Mouse (Mus musculus): ENCODE data around the gene Olfr1364. TPM values are rescaled to one million over a fixed set of nuclear protein-coding genes. Genes with fewer than 3 reads are reported as not detected.

Olfr1364 gene
- not detected in 2 replicates for polyA plus RNA-seq (2016; fragmentation: Nextera tagmentation; extraction: Ambion mirVana)

DNA sequence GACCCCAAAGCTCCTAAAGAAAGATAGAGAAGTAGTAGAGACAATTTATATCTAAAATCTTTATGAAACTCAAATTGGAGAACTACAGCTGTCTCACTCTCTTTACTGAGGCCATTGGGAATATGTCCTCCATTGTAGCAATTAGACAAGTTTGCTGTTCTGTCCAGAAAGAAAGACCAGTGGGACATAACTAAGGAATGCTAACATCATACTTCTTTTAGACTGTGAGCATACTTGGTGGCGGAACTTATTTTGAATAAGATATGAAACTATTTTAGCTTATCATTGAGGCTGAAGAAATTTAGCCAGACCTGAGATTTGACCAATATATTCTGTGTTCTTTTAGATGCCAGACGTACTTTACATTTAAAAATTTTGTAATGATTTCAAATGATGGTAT is at the start of gene Olfr1364:
Gene Olfr1364, minus strand, starts transcription at position 101 of the 400 bp plus-strand sequence.
- H3K9ac ChIP-seq (replicated peaks), result no peak within 1 kb of the TSS
- H3K27me3 ChIP-seq, result no peaks in the 10 kb centered on the region
- 87% methylated on average over 2 of the region's 2 CpGs for WGBS
- H3K4me2 ChIP-seq, result no peak within 1 kb of the TSS
- H3K4me3 ChIP-seq (replicated peaks), result no peak within 1 kb of the TSS
- no peaks in the 10 kb centered on the region for H3K36me3 ChIP-seq
- no peak for ATAC-seq (ENCODE audit: insufficient number of reproducible peaks, insufficient read depth, low FRiP score, low TSS enrichment, low read depth)
- H3K9me3 ChIP-seq, result no peaks in the 10 kb centered on the region
- H3K27ac ChIP-seq, result no peak within 1 kb of the TSS
- no peaks in the 10 kb centered on the region for H3K4me1 ChIP-seq (replicated peaks)

DNA sequence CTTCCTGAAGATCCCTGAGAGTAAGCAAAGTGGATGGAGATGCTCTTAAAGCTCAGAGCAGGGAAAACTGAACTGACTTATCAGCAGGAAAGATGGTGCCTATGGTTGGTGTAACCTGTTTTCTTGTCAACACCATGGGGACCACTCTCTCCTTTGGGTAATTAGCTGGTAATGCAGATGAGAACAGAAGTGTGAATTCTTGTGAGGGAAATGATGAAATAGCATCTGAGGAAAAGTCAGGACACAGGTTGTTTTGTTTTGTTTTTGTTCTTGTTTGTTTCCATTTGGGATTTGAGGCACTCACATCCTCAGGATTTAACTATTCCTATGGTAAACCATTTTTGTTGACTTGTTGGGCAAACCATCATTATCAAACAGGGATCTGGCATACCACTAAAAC is 32.4 kb upstream of the Olfr1364 start, which contains the start of gene Olfr1362:
Gene Olfr1362, minus strand, starts transcription at position 101 of the 400 bp plus-strand sequence.
- Histone ChIP-seq H3K27me3 (no peaks in the 10 kb centered on the region), H3K4me2 (no peak within 1 kb of the TSS), H3K4me1 (replicated peaks) (no peaks in the 10 kb centered on the region), H3K9ac (replicated peaks) (no peak within 1 kb of the TSS), H3K9me3 (no peaks in the 10 kb centered on the region), H3K27ac (no peak within 1 kb of the TSS), H3K4me3 (replicated peaks) (no peak within 1 kb of the TSS), H3K36me3 (no peaks in the 10 kb centered on the region)
- no peak for ATAC-seq (ENCODE audit: insufficient number of reproducible peaks, insufficient read depth, low FRiP score, low TSS enrichment, low read depth)

DNA sequence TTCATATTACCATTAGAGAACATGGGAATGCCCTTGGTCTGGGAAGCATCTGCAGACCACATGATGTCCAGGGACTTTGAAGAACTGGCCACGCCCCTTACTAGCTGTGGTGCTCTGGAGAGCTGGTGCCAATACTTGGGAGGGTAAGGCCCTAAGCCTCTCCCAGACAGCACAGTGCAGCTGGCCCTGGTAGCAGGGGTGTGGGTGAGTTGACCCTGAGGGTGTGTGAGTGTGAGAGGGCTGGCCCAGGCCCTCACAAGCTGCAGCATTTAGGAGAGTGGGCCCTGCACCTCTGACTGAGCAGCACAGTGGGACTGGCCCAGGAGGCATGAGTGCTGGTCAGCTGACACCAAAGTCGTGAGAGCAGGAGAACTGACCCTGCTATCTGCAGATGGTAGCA is 10.1 kb upstream of the Olfr1364 start:
- H3K36me3 ChIP-seq, result no peaks in the 10 kb centered on the region
- no peak overlapping the region for H3K4me2 ChIP-seq
- whole genome bisulfite sequencing, result 56% methylated on average over 2 of the region's 2 CpGs
- no peak for ATAC-seq (ENCODE audit: insufficient number of reproducible peaks, insufficient read depth, low FRiP score, low TSS enrichment, low read depth)
- no peak overlapping the region for H3K4me3 ChIP-seq (replicated peaks)
- H3K27ac ChIP-seq, result no peak overlapping the region
- H3K9ac ChIP-seq (replicated peaks), result no peak overlapping the region
- no peaks in the 10 kb centered on the region for H3K27me3 ChIP-seq
- H3K9me3 ChIP-seq, result peaks cover 5% of the 10 kb centered on the region; the same call in 1 of the 2 replicates
- no peaks in the 10 kb centered on the region for H3K4me1 ChIP-seq (replicated peaks)

DNA sequence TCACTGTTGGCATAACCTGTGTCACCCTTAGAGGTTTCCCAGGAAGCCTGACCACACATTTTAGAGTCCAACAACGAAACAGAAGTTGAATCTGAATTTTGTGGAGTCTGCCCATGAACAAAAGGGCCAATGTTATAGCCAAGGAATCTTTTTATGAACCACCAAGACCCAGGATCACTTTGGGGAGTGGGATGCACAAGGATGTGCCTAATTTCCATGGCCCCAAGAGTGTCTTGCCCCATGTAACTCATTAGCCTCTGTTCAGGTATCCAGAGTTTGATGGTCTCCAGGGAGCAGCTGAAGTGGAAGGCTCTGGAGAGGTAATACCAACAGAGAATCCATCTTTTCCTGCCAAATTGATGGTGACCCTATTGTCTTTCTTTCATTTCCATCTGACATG is 21.8 kb downstream of the Olfr1364 start, which contains the start of gene Olfr1535:
Gene Olfr1535, minus strand, starts transcription at position 101 of the 400 bp plus-strand sequence.
- Histone ChIP-seq H3K36me3 (no peaks in the 10 kb centered on the region), H3K27ac (no peak within 1 kb of the TSS), H3K4me1 (replicated peaks) (no peaks in the 10 kb centered on the region), H3K9me3 (no peaks in the 10 kb centered on the region), H3K27me3 (no peaks in the 10 kb centered on the region), H3K4me2 (no peak within 1 kb of the TSS), H3K9ac (replicated peaks) (no peak within 1 kb of the TSS), H3K4me3 (replicated peaks) (no peak within 1 kb of the TSS)
- ATAC-seq (ENCODE audit: insufficient number of reproducible peaks, insufficient read depth, low FRiP score, low TSS enrichment, low read depth), result no peak
- WGBS, result 68% methylated on average over 1 of the region's 1 CpGs

DNA sequence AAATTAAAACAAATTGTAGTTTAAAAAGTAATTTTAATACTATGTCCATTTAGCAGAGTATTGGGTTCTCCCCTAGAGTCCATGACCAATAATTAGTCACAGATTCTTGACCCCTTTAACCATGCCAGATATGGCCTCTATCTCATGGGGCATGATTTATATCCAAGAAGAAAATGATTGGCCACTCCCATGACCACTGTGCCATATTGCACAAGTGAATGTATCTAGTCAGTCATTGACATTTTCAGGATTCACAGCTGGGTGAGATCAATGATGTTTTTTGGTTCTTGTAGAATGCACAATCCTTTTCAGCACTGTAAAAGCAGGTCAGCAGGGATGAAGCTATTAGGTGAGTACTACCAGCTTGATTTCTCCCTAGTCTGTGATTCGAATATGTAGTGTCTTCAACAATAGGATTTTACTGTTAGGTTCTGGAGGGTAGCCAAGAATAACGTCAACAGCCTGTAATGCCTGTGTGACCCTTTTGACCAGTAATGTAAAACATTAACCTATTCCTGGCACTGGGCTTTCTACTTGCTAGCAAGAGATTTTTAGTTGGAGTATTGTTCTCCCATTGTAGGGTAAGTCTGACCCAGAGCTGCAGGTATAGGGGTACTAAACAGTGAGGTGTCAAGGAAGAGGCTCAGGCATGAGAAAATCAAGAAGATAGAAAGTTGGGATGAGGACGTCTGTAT is 31.0 kb downstream of the Olfr1364 start:
- H3K27me3 ChIP-seq, result no peaks in the 10 kb centered on the region; the same call in 1 of the 2 replicates
- WGBS, result 76% methylated on average over 3 of the region's 3 CpGs
- H3K4me2 ChIP-seq, result no peak overlapping the region
- no peak overlapping the region for H3K9ac ChIP-seq (replicated peaks)
- no peak for ATAC-seq (ENCODE audit: insufficient number of reproducible peaks, insufficient read depth, low FRiP score, low TSS enrichment, low read depth)
- no peak overlapping the region for H3K27ac ChIP-seq
- H3K36me3 ChIP-seq, result no peaks in the 10 kb centered on the region
- no peaks in the 10 kb centered on the region for H3K4me1 ChIP-seq (replicated peaks)
- no peaks in the 10 kb centered on the region for H3K9me3 ChIP-seq
- H3K4me3 ChIP-seq (replicated peaks), result no peak overlapping the region

DNA sequence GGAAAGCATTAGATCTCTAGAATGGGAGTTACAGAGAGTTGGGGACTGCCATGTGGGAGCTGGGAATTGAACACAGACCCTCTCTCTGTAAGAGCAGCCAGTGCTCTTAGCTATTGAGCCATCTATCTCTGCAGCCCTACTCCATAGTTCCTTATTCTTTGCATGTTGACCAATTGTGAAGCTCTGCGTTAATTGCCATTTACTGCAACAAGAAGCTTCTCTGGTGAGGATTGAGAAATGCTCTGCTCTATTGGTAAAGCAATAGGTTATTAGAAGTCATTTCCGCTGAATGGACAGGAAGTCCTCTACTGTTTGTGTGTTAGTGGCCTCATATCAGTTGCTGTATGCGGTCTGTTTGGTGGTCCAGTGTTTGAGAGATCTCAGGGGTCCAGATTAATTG is 32.1 kb downstream of the Olfr1364 start:
- H3K27ac ChIP-seq, result no peak overlapping the region
- no peaks in the 10 kb centered on the region; the same call in 1 of the 2 replicates for H3K27me3 ChIP-seq
- H3K4me1 ChIP-seq (replicated peaks), result no peaks in the 10 kb centered on the region
- H3K36me3 ChIP-seq, result no peaks in the 10 kb centered on the region
- H3K4me2 ChIP-seq, result no peak overlapping the region
- H3K9me3 ChIP-seq, result no peaks in the 10 kb centered on the region
- no peak overlapping the region for H3K9ac ChIP-seq (replicated peaks)
- WGBS, result 93% methylated on average over 3 of the region's 3 CpGs
- H3K4me3 ChIP-seq (replicated peaks), result no peak overlapping the region
- no peak for ATAC-seq (ENCODE audit: insufficient number of reproducible peaks, insufficient read depth, low FRiP score, low TSS enrichment, low read depth)

DNA sequence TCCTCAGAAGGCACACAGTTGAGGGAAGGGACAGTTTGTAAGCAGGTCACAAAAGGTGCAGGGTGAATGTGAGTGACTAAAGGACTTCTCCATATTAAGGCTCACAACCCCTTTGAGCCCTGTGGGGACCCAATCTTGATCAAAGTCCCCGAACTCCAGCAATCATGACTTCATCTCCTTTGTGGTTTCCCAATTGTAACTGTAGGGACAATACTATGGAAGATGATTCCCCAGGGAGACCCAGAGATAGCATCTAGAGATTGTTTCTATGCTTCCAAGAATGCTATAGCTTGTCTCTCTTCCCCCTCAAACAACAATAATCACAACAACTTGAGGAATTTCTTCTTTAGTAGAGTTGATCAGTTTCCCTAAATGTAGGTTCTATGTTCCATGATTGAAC is 38.9 kb downstream of the Olfr1364 start, which contains the start of gene Olfr1366:
Gene Olfr1366, minus strand, starts transcription at position 101 of the 400 bp plus-strand sequence.
- Histone ChIP-seq H3K9ac (replicated peaks) (no peak within 1 kb of the TSS), H3K4me2 (no peak within 1 kb of the TSS), H3K4me1 (replicated peaks) (no peaks in the 10 kb centered on the region), H3K36me3 (no peaks in the 10 kb centered on the region), H3K27ac (no peak within 1 kb of the TSS), H3K27me3 (no peaks in the 10 kb centered on the region; the same call in 1 of the 2 replicates), H3K4me3 (replicated peaks) (no peak within 1 kb of the TSS), H3K9me3 (no peaks in the 10 kb centered on the region)
- no peak for ATAC-seq (ENCODE audit: insufficient number of reproducible peaks, insufficient read depth, low FRiP score, low TSS enrichment, low read depth)
- 67% methylated on average over 1 of the region's 1 CpGs for WGBS

DNA sequence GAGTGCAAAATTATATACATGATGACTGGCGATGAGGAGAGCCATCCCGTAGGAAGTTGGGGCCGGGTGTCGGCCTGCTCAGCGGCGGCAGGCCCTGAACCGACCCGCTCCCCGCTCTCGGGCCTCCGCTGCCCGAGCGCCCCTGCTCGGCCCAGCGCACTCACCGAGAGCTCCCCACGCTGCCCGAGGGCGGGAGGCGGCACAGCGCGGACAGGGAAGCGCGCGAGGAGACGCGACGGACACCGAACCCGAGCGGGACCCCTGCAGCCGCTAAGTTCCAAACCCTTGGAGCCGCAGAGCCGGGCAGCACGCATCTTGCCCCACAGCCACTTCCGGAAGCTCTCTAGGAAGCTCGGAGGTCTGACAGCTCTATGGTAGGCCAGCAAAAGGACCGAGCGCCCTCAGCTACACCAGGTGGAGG is 50.8 kb downstream of the Olfr1364 start, which contains the start of gene Zkscan8:
Gene Zkscan8, minus strand, starts transcription at position 340 of the 421 bp plus-strand sequence.
- Histone ChIP-seq H3K27me3 (no peaks in the 10 kb centered on the region), H3K36me3 (peaks cover 13% of the 10 kb centered on the region), H3K4me3 (replicated peaks) (peak within 1 kb of the TSS; percentile 83), H3K4me1 (replicated peaks) (peaks cover 3% of the 10 kb centered on the region; the same call in 1 of the 2 replicates), H3K9ac (replicated peaks) (peak within 1 kb of the TSS; percentile 97), H3K4me2 (peak within 1 kb of the TSS; percentile 61), H3K27ac (peak within 1 kb of the TSS; percentile 98), H3K9me3 (no peaks in the 10 kb centered on the region)
- ATAC-seq (ENCODE audit: insufficient number of reproducible peaks, insufficient read depth, low FRiP score, low TSS enrichment, low read depth), result peak; percentile 99
- under 1% methylated on average over 39 of the region's 39 CpGs for WGBS

DNA sequence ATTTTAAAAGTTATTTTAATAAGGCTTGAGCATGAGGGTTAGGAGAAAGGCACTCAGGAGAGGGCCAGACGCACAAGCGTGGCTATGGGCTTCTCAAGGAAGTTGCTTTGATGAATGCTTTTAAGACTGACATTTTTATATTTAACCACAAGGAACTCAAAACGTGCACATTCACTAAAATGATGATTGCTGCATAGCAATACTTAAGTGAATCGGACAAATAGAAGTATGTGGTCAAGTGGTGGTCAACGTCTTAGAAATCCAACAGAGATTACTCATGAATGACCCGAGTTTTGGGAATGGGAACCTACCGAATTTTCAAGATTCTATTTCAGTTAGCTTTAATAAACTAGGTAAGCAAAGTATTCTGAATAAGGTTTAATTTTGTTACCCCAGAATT is 51.4 kb downstream of the Olfr1364 start:
- ATAC-seq (ENCODE audit: insufficient number of reproducible peaks, insufficient read depth, low FRiP score, low TSS enrichment, low read depth), result no peak
- H3K27me3 ChIP-seq, result no peaks in the 10 kb centered on the region
- H3K9me3 ChIP-seq, result no peaks in the 10 kb centered on the region
- H3K9ac ChIP-seq (replicated peaks), result no peak overlapping the region
- peak overlapping the region; percentile 61 for H3K4me2 ChIP-seq
- WGBS, result 52% methylated on average over 7 of the region's 7 CpGs
- peaks cover 18% of the 10 kb centered on the region for H3K36me3 ChIP-seq
- peak overlapping the region; percentile 83 for H3K4me3 ChIP-seq (replicated peaks)
- peaks cover 3% of the 10 kb centered on the region; the same call in 1 of the 2 replicates for H3K4me1 ChIP-seq (replicated peaks)
- no peak overlapping the region for H3K27ac ChIP-seq

All from limb, embryonic 12.5 days (tissue).